Mouse (Mus musculus) embryonic facial prominence, embryonic 14.5 days (tissue): Measurements from ENCODE around the gene Clgn. TPM values are rescaled to one million over a fixed set of nuclear protein-coding genes. Genes with fewer than 3 reads are reported as not detected.

Experiments
- ATAC-seq: fragments of 200-750 bp; cut with Nextera tagmentation; 2 replicates; pipeline ENCODE4 v1.8.0; 2017; ENCODE audit warnings: low read depth, moderate number of reproducible peaks, moderate TSS enrichment
- DNase-seq: peaks from one replicate; pipeline ENCODE4 v3.0.0-alpha.2; 2015; ENCODE audit warnings: low spot score
- H3K27ac ChIP-seq: fragments of 300-500 bp; sonication (generic); replicated peaks from 2 replicates; pipeline ENCODE4 v1.5.1; 2014; ENCODE audit warnings: low read depth, mild to moderate bottlenecking, low read length, moderate library complexity
- H3K27me3 ChIP-seq: fragments of 300-500 bp; sonication (generic); replicated peaks from 2 replicates; pipeline ENCODE4 v1.6.1; 2014; ENCODE audit warnings: low read length; ENCODE audit not compliant: control insufficient read depth, insufficient read depth
- H3K36me3 ChIP-seq: fragments of 300-500 bp; sonication (generic); 2 replicates; pipeline ENCODE4 v1.6.1; 2014; ENCODE audit warnings: low read length, mixed read lengths; ENCODE audit not compliant: control insufficient read depth, insufficient read depth
- H3K4me1 ChIP-seq: fragments of 300-500 bp; sonication (generic); 2 replicates; pipeline ENCODE4 v1.6.1; 2014; ENCODE audit warnings: antibody characterized with exemption, low read length; ENCODE audit not compliant: control insufficient read depth, insufficient read depth
- H3K4me2 ChIP-seq: fragments of 300-500 bp; sonication (generic); 2 replicates; pipeline ENCODE4 v1.6.1; 2014; ENCODE audit warnings: low read depth, mild to moderate bottlenecking, low read length, moderate library complexity, mixed read lengths
- H3K4me3 ChIP-seq: fragments of 300-500 bp; sonication (generic); 2 replicates; pipeline ENCODE4 v1.5.1; 2014; ENCODE audit warnings: low read depth, mild to moderate bottlenecking, low read length
- H3K9ac ChIP-seq: fragments of 300-500 bp; sonication (generic); 2 replicates; pipeline ENCODE4 v1.6.1; 2014; ENCODE audit warnings: low read depth, mild to moderate bottlenecking, low read length, moderate library complexity, mixed read lengths
- H3K9me3 ChIP-seq: fragments of 300-500 bp; sonication (generic); 2 replicates; pipeline ENCODE4 v1.6.1; 2016; ENCODE audit warnings: low read length; ENCODE audit not compliant: control insufficient read depth
- WGBS: fragments of 180-500 bp; shearing (Covaris S2); extraction: QIAGEN DNeasy Blood & Tissue Kit; methylation state at CpG from one replicate; pipeline ENCODE4 v1.1.7; 2014; 5-methylcytosine and 5-hydroxymethylcytosine counted together
- polyA plus RNA-seq: library from polyadenylated mRNA; unstranded; fragments of >200 nt; fragmentation: Nextera tagmentation; extraction: Ambion mirVana; gene quantifications from 2 replicates; pipeline ENCODE4 v1.2.1, GENCODE M21; 2014

Clgn gene
- polyA plus RNA-seq, 1 experiment from 2014 or later, result 4.1 TPM

- H3K4me2 ChIP-seq, result no peak overlapping the region
- WGBS, result 58% methylated on average over 6 of the region's 6 CpGs
- H3K4me3 ChIP-seq, result no peak overlapping the region
- no peaks in the 10 kb centered on the region for H3K27me3 ChIP-seq
- no peaks in the 10 kb centered on the region for H3K36me3 ChIP-seq
- no peak overlapping the region for H3K27ac ChIP-seq
- H3K9me3 ChIP-seq, result peaks cover 8% of the 10 kb centered on the region; the same call in 1 of the 2 replicates
- H3K9ac ChIP-seq, result no peak overlapping the region
- ATAC-seq (no peak), DNase-seq (no peak)
- no peaks in the 10 kb centered on the region for H3K4me1 ChIP-seq
These were observed 67.5 kb downstream of the Clgn start for GRCm38 (mm10) chr8:83457121-83457520.

GRCm38 (mm10) chr8:83458222-83458621 lies 68.6 kb downstream of the Clgn start, which contains the start of gene Scoc:
Gene Scoc, minus strand, starts transcription at chr8:83458391.
- Histone ChIP-seq H3K4me3 (no peak within 1 kb of the TSS), H3K4me1 (no peaks in the 10 kb centered on the region), H3K36me3 (no peaks in the 10 kb centered on the region), H3K27me3 (no peaks in the 10 kb centered on the region), H3K9ac (no peak within 1 kb of the TSS), H3K4me2 (no peak within 1 kb of the TSS), H3K27ac (no peak within 1 kb of the TSS), H3K9me3 (peaks cover 8% of the 10 kb centered on the region; the same call in 1 of the 2 replicates)
- ATAC-seq (no peak), DNase-seq (no peak)
- 82% methylated on average over 14 of the region's 14 CpGs for WGBS

GRCm38 (mm10) chr8:83459606-83460005 lies 69.9 kb downstream of the Clgn start:
- Histone ChIP-seq H3K27me3 (no peaks in the 10 kb centered on the region), H3K4me1 (no peaks in the 10 kb centered on the region), H3K9me3 (peaks cover 8% of the 10 kb centered on the region; the same call in 1 of the 2 replicates), H3K9ac (no peak overlapping the region), H3K4me3 (no peak overlapping the region), H3K36me3 (no peaks in the 10 kb centered on the region), H3K27ac (no peak overlapping the region), H3K4me2 (no peak overlapping the region)
- no peak for DNase-seq
- 62% methylated on average over 3 of the region's 3 CpGs for WGBS
- ATAC-seq, result no peak

Other genes starting within 250 kb of the Clgn start
- gene Tbc1d9, start 224.5 kb upstream of the Clgn start, polyA plus RNA-seq, result 2.4 and 2.8 TPM in 2 replicates
- gene Gm10645, start 223.7 kb upstream of the Clgn start, polyA plus RNA-seq, result 1.3 and 1.4 TPM in 2 replicates
- 0.14 TPM in 1 of 2 replicates, not detected in the other for gene Ucp1, start 99.5 kb upstream of the Clgn start, polyA plus RNA-seq
- gene Elmod2, start 57.4 kb upstream of the Clgn start, polyA plus RNA-seq, result 16.7 and 19.5 TPM in 2 replicates
- gene Mgat4d, start 41.4 kb upstream of the Clgn start, polyA plus RNA-seq, result not detected in 2 replicates
- 119 and 129 TPM in 2 replicates for gene Scoc, start 68.5 kb downstream of the Clgn start, polyA plus RNA-seq
- gene Olfr370, start 145.9 kb downstream of the Clgn start, polyA plus RNA-seq, result 0.16 and 0.19 TPM in 2 replicates
- 315 and 324 TPM in 2 replicates for gene Ndufb7, start 176.8 kb downstream of the Clgn start, polyA plus RNA-seq
- 497 and 529 TPM in 2 replicates for gene Tecr, start 218.1 kb downstream of the Clgn start, polyA plus RNA-seq
- 47.2 and 47.5 TPM in 2 replicates for gene Dnajb1, start 218.3 kb downstream of the Clgn start, polyA plus RNA-seq